Mouse (Mus musculus): ENCODE data around the gene Fndc10. TPM values are rescaled to one million over a fixed set of nuclear protein-coding genes. Genes with fewer than 3 reads are reported as not detected.

Fndc10 gene
- polyA plus RNA-seq, 1 experiment, result 11.8 TPM

GRCm38 (mm10) chr4:155742684-155743083 is 48.5 kb downstream of the Fndc10 start:
- DNase-seq, result no peak
- TF ChIP-seq POLR2A (IDR thresholded peaks at IDR 0.05; ENCODE audit: borderline replicate concordance, extremely low read depth, low read depth, low read length) (no peak), CTCF (IDR thresholded peaks at IDR 0.05; ENCODE audit: insufficient read depth, low read length) (no peak)
- H3K4me3 ChIP-seq (replicated peaks; ENCODE audit: extremely low read depth, low read depth, low read length), result no peak overlapping the region
- WGBS, result 88% methylated on average over 5 of the region's 5 CpGs
- H3K4me1 ChIP-seq (ENCODE audit: control insufficient read depth, insufficient read depth, low read length), result no peaks in the 10 kb centered on the region

- TF ChIP-seq CTCF (IDR thresholded peaks at IDR 0.05; ENCODE audit: insufficient read depth, low read length) (no peak), POLR2A (IDR thresholded peaks at IDR 0.05; ENCODE audit: borderline replicate concordance, extremely low read depth, low read depth, low read length) (no peak)
- 95% methylated on average over 8 of the region's 8 CpGs for WGBS
- Histone ChIP-seq H3K4me1 (ENCODE audit: control insufficient read depth, insufficient read depth, low read length) (no peaks in the 10 kb centered on the region), H3K4me3 (replicated peaks; ENCODE audit: extremely low read depth, low read depth, low read length) (no peak overlapping the region)
- DNase-seq, result no peak
These were observed 50.3 kb downstream of the Fndc10 start for GRCm38 (mm10) chr4:155744474-155744873.

- WGBS, result 90% methylated on average over 5 of the region's 5 CpGs
- no peaks in the 10 kb centered on the region for H3K4me1 ChIP-seq (ENCODE audit: control insufficient read depth, insufficient read depth, low read length)
- no peak overlapping the region for H3K4me3 ChIP-seq (replicated peaks; ENCODE audit: extremely low read depth, low read depth, low read length)
- TF ChIP-seq CTCF (IDR thresholded peaks at IDR 0.05; ENCODE audit: insufficient read depth, low read length), result no peak
- TF ChIP-seq POLR2A (IDR thresholded peaks at IDR 0.05; ENCODE audit: borderline replicate concordance, extremely low read depth, low read depth, low read length), result no peak
- DNase-seq, result no peak
These were observed 51.0 kb downstream of the Fndc10 start for GRCm38 (mm10) chr4:155745136-155745535.

Other genes starting within 250 kb of the Fndc10 start
- 3.5 and 5.2 TPM in 2 replicates for gene Tmem52, start 225.2 kb upstream of the Fndc10 start, polyA plus RNA-seq (2012; rRNA removed)
- 683 and 872 TPM in 2 replicates for gene Gnb1, start 203.0 kb upstream of the Fndc10 start, polyA plus RNA-seq (2012; rRNA removed)
- 110 and 119 TPM in 2 replicates for gene Nadk, start 132.0 kb upstream of the Fndc10 start, polyA plus RNA-seq (2012; rRNA removed)
- 5.2 and 6.6 TPM in 2 replicates for gene Slc35e2, start 92.9 kb upstream of the Fndc10 start, polyA plus RNA-seq (2012; rRNA removed)
- 21.3 and 29.1 TPM in 2 replicates for gene Cdk11b, start 69.5 kb upstream of the Fndc10 start, polyA plus RNA-seq (2012; rRNA removed)
- gene Gm10563, start 48.9 kb upstream of the Fndc10 start, polyA plus RNA-seq (2012; rRNA removed), result not detected in 2 replicates
- 30.8 and 42.7 TPM in 2 replicates for gene Mmp23, start 41.0 kb upstream of the Fndc10 start, polyA plus RNA-seq (2012; rRNA removed)
- gene Mib2, start 25.1 kb upstream of the Fndc10 start, polyA plus RNA-seq (2012; rRNA removed), result 90.1 and 92.0 TPM in 2 replicates
- gene Ssu72, start 10.5 kb downstream of the Fndc10 start, polyA plus RNA-seq (2012; rRNA removed), result 103 and 128 TPM in 2 replicates
- 1.6 and 1.8 TPM in 2 replicates for gene Tmem240, start 40.5 kb downstream of the Fndc10 start, polyA plus RNA-seq (2012; rRNA removed)
- 44.5 and 48.4 TPM in 2 replicates for gene Atad3a, start 66.8 kb downstream of the Fndc10 start, polyA plus RNA-seq (2012; rRNA removed)
- 9.2 and 11.8 TPM in 2 replicates for gene Vwa1, start 80.4 kb downstream of the Fndc10 start, polyA plus RNA-seq (2012; rRNA removed)
- 0.38 and 0.52 TPM in 2 replicates for gene Tmem88b, start 91.5 kb downstream of the Fndc10 start, polyA plus RNA-seq (2012; rRNA removed)
- 15.7 and 17.3 TPM in 2 replicates for gene Ankrd65, start 96.1 kb downstream of the Fndc10 start, polyA plus RNA-seq (2012; rRNA removed)
- gene Mrpl20, start 108.5 kb downstream of the Fndc10 start, polyA plus RNA-seq (2012; rRNA removed), result 36.9 and 40.0 TPM in 2 replicates
- 59.8 and 62.5 TPM in 2 replicates for gene Ccnl2, start 118.1 kb downstream of the Fndc10 start, polyA plus RNA-seq (2012; rRNA removed)
- 120 and 151 TPM in 2 replicates for gene Aurkaip1, start 136.9 kb downstream of the Fndc10 start, polyA plus RNA-seq (2012; rRNA removed)
- gene Mxra8, start 145.3 kb downstream of the Fndc10 start, polyA plus RNA-seq (2012; rRNA removed), result 994 and 1,263 TPM in 2 replicates
- gene Dvl1, start 153.1 kb downstream of the Fndc10 start, polyA plus RNA-seq (2012; rRNA removed), result 128 and 159 TPM in 2 replicates
- 1.6 TPM in 2 replicates for gene Tas1r3, start 169.0 kb downstream of the Fndc10 start, polyA plus RNA-seq (2012; rRNA removed)
- 30.3 and 33.3 TPM in 2 replicates for gene Cptp, start 175.1 kb downstream of the Fndc10 start, polyA plus RNA-seq (2012; rRNA removed)
- gene Ints11, start 175.2 kb downstream of the Fndc10 start, polyA plus RNA-seq (2012; rRNA removed), result 26.7 and 27.3 TPM in 2 replicates
- gene Pusl1, start 197.4 kb downstream of the Fndc10 start, polyA plus RNA-seq (2012; rRNA removed), result 82.2 and 88.0 TPM in 2 replicates
- 48.3 and 50.7 TPM in 2 replicates for gene Acap3, start 197.5 kb downstream of the Fndc10 start, polyA plus RNA-seq (2012; rRNA removed)
- 62.0 and 65.4 TPM in 2 replicates for gene Ube2j2, start 249.5 kb downstream of the Fndc10 start, polyA plus RNA-seq (2012; rRNA removed)